Mouse (Mus musculus): ENCODE measurements around the gene St5. TPM values are rescaled to one million over a fixed set of nuclear protein-coding genes. Genes with fewer than 3 reads are reported as not detected.

Gene St5
- polyA plus RNA-seq, 1 experiment from 2014 or later, result 40.3 TPM

DNA sequence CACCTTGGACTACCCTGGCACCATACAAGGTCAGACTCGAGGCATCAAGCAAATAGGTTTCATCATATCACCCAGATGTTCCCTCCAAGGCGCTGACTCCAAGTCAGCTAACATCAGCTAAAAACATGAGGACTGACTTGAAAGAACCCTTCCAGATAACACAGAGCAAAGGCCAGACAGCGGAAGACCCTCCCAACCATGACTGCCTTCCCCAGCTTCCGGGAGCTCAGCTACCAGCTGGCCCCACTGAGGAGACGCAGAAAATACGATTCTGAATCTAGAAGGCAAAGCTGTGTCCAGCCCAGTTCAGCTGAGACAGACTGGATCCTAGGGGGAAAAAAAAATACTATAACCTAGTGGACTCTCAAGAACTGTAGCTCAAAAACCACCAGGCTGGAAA, 114.4 kb downstream of the St5 start:
- Histone ChIP-seq H3K4me1 (replicated peaks; ENCODE audit: insufficient read depth, low read length) (no peaks in the 10 kb centered on the region), H3K27me3 (ENCODE audit: insufficient read depth, low read length) (no peaks in the 10 kb centered on the region), H3K4me3 (replicated peaks; ENCODE audit: low read depth, low read length) (no peak overlapping the region), H3K9ac (ENCODE audit: low read depth, low read length) (no peak overlapping the region), H3K9me3 (replicated peaks; ENCODE audit: low read length) (no peaks in the 10 kb centered on the region), H3K36me3 (ENCODE audit: insufficient read depth, low read length) (no peaks in the 10 kb centered on the region), H3K27ac (no peak overlapping the region), H3K4me2 (ENCODE audit: low read length) (0 out of 2 replicates have a peak overlapping the region, but pooled peaks have one; percentile 5)
- DNase-seq (ENCODE audit: low spot score) (peak; percentile 57), ATAC-seq (replicated peaks; ENCODE audit: low FRiP score, low read depth) (0 out of 2 replicates have a peak, but pooled peaks have one; percentile 25)
- WGBS, result 33% methylated on average over 6 of the region's 6 CpGs
- TF ChIP-seq CTCF (IDR thresholded peaks at IDR 0.05; ENCODE audit: low read depth), result no peak

DNA sequence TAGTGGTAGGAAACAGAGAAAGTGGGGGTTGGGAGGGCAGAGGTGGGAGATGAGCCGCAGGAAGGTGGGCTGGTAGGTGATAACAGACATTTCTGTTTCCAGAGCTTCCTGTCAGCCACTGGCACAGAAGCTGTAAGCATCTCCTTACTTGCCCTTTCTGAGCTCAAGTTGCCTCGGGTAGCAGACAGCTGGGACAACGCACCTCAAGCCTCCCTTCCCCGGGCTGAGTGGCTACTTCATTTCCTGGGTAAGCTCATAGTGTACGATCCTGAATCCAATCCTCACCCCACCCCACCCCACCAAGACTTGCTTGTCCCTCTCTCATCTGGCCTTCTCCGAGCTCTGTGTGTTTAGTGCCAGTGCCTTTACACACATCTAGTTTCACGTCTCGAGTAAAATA, 115.3 kb downstream of the St5 start:
- TF ChIP-seq CTCF (IDR thresholded peaks at IDR 0.05; ENCODE audit: low read depth), result no peak
- H3K9ac ChIP-seq (ENCODE audit: low read depth, low read length), result no peak overlapping the region
- no peak for ATAC-seq (replicated peaks; ENCODE audit: low FRiP score, low read depth)
- H3K36me3 ChIP-seq (ENCODE audit: insufficient read depth, low read length), result no peaks in the 10 kb centered on the region
- no peak overlapping the region for H3K4me2 ChIP-seq (ENCODE audit: low read length)
- H3K4me1 ChIP-seq (replicated peaks; ENCODE audit: insufficient read depth, low read length), result no peaks in the 10 kb centered on the region
- no peak overlapping the region for H3K27ac ChIP-seq
- no peak overlapping the region for H3K4me3 ChIP-seq (replicated peaks; ENCODE audit: low read depth, low read length)
- no peak for DNase-seq (ENCODE audit: low spot score)
- no peaks in the 10 kb centered on the region for H3K27me3 ChIP-seq (ENCODE audit: insufficient read depth, low read length)
- 59% methylated on average over 8 of the region's 8 CpGs for WGBS
- no peaks in the 10 kb centered on the region for H3K9me3 ChIP-seq (replicated peaks; ENCODE audit: low read length)

DNA sequence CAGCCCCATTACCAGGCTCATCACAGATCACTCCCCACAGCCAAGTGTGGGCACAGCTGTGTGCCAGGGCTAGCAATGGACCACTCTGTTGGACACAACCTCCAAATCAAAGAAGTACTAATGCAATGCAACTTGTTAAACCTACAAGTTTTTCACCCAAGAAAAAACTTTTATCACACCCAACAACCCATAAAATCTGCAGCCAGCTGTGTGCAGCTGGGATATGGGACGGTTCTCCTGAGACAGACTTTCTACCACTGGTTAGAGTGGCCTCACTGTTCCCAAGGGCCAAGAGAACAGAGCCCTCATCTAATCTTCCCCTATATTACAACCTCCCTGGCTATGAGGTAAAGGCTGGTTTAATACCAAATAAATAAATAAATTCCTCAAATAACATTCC, 118.9 kb downstream of the St5 start:
- no peak overlapping the region for H3K4me2 ChIP-seq (ENCODE audit: low read length)
- no peaks in the 10 kb centered on the region for H3K27me3 ChIP-seq (ENCODE audit: insufficient read depth, low read length)
- H3K4me3 ChIP-seq (replicated peaks; ENCODE audit: low read depth, low read length), result no peak overlapping the region
- H3K9ac ChIP-seq (ENCODE audit: low read depth, low read length), result no peak overlapping the region
- ATAC-seq (replicated peaks; ENCODE audit: low FRiP score, low read depth) (no peak), DNase-seq (ENCODE audit: low spot score) (no peak)
- H3K27ac ChIP-seq, result no peak overlapping the region
- WGBS, result 52% methylated on average over 1 of the region's 1 CpGs
- no peaks in the 10 kb centered on the region for H3K4me1 ChIP-seq (replicated peaks; ENCODE audit: insufficient read depth, low read length)
- no peak for TF ChIP-seq CTCF (IDR thresholded peaks at IDR 0.05; ENCODE audit: low read depth)
- H3K36me3 ChIP-seq (ENCODE audit: insufficient read depth, low read length), result no peaks in the 10 kb centered on the region
- H3K9me3 ChIP-seq (replicated peaks; ENCODE audit: low read length), result no peaks in the 10 kb centered on the region

DNA sequence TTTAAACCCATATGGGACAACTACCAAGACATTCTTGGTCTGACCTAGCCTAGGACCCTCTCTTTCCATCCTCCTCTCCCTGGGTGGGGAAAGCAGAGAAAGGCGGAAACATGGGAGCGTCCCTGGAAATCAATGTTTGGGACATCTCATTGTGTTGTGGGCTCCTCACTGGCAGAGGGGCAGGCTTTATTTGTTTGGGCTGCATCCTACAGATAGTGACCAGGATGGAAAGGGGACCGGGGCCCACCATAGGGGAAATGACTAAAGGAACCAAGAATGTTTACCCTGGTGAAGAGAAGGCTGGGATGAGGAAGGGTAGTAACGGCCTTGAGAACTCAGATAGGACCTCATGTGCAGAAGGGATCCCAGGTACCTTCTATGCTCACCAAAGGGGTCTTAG, 122.9 kb downstream of the St5 start:
- Histone ChIP-seq H3K36me3 (ENCODE audit: insufficient read depth, low read length) (no peaks in the 10 kb centered on the region), H3K4me2 (ENCODE audit: low read length) (no peak overlapping the region), H3K4me1 (replicated peaks; ENCODE audit: insufficient read depth, low read length) (peaks cover 6% of the 10 kb centered on the region), H3K9me3 (replicated peaks; ENCODE audit: low read length) (no peaks in the 10 kb centered on the region), H3K9ac (ENCODE audit: low read depth, low read length) (no peak overlapping the region), H3K4me3 (replicated peaks; ENCODE audit: low read depth, low read length) (no peak overlapping the region), H3K27ac (no peak overlapping the region), H3K27me3 (ENCODE audit: insufficient read depth, low read length) (no peaks in the 10 kb centered on the region)
- no peak for TF ChIP-seq CTCF (IDR thresholded peaks at IDR 0.05; ENCODE audit: low read depth)
- DNase-seq (ENCODE audit: low spot score) (no peak), ATAC-seq (replicated peaks; ENCODE audit: low FRiP score, low read depth) (no peak)
- WGBS, result 73% methylated on average over 4 of the region's 4 CpGs

DNA sequence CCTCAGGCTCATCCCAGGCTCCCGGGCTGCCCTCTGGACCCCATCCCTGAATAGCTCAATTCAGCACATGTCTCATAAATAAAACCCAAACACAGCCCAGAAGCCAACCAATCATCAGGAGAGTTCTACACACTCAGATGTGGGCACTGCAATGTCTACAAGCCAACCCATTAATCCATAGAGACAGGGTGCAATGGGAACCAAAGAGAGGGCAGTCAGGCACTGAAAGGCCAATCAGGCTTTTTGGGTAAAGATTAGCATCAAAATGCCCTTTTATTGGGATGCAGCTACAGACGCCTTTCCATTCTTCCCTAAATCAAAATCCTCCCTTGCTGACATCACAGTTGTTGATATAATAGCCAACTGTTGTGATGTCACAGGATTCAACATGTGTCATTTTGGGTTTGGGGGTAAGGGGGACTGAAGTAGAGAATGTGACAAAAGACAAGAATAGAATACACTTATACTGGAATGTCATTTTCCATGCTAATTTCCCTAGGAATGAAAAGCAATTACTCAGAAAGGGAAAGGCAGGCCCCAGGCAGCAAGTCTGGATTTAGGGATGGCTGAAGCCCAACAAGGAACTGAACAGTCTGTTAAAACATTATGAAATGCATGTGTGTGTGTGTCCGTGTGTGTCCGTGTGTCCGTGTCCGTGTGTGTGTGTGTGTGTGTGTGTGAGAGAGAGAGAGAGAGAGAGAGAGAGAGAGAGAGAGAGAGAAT, 123.7 kb downstream of the St5 start:
- peaks cover 6% of the 10 kb centered on the region for H3K4me1 ChIP-seq (replicated peaks; ENCODE audit: insufficient read depth, low read length)
- no peak overlapping the region for H3K4me3 ChIP-seq (replicated peaks; ENCODE audit: low read depth, low read length)
- H3K9me3 ChIP-seq (replicated peaks; ENCODE audit: low read length), result no peaks in the 10 kb centered on the region
- 76% methylated on average over 6 of the region's 6 CpGs for WGBS
- no peak for ATAC-seq (replicated peaks; ENCODE audit: low FRiP score, low read depth)
- peak; percentile 42 for DNase-seq (ENCODE audit: low spot score)
- H3K36me3 ChIP-seq (ENCODE audit: insufficient read depth, low read length), result no peaks in the 10 kb centered on the region
- H3K27ac ChIP-seq, result no peak overlapping the region
- H3K27me3 ChIP-seq (ENCODE audit: insufficient read depth, low read length), result no peaks in the 10 kb centered on the region
- no peak for TF ChIP-seq CTCF (IDR thresholded peaks at IDR 0.05; ENCODE audit: low read depth)
- no peak overlapping the region for H3K9ac ChIP-seq (ENCODE audit: low read depth, low read length)
- H3K4me2 ChIP-seq (ENCODE audit: low read length), result no peak overlapping the region

DNA sequence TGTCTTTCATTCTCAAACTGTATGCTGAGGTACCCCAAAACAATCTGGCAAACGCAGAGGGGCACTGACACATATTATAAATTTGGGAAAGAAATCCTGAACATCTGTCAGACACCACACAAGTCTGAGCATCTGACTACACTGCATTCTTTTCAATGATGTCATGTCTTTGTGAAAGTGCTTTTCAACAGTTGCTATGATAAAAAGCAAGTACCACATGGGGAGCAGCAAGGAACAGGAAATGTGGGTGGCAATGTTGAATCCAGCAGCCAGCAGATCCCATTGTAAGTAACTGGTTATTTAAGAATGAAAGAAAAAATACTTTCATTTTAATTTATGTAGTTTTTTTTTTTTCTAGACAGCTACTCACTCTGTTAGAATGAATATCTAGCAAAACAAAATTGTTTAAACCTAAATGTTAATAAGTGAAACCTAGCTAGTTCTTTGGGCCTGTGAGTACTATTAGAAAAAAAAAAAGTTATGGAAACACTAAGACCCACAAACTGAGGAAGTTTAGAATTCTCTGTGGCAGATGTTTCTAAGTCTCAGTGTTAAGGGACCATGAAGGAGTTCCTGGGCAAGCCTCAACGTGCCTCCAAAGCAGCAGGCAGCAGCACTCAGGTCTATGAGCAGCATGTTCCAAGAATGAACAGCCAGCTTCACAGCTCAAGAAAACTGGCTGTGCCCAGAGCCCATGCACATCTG, 124.4 kb downstream of the St5 start:
- WGBS, result 52% methylated on average over 2 of the region's 2 CpGs
- no peaks in the 10 kb centered on the region for H3K9me3 ChIP-seq (replicated peaks; ENCODE audit: low read length)
- no peak for TF ChIP-seq CTCF (IDR thresholded peaks at IDR 0.05; ENCODE audit: low read depth)
- no peak overlapping the region for H3K9ac ChIP-seq (ENCODE audit: low read depth, low read length)
- no peak for DNase-seq (ENCODE audit: low spot score)
- H3K4me1 ChIP-seq (replicated peaks; ENCODE audit: insufficient read depth, low read length), result peaks cover 6% of the 10 kb centered on the region
- no peak overlapping the region for H3K4me2 ChIP-seq (ENCODE audit: low read length)
- H3K27ac ChIP-seq, result no peak overlapping the region
- no peak for ATAC-seq (replicated peaks; ENCODE audit: low FRiP score, low read depth)
- no peak overlapping the region for H3K4me3 ChIP-seq (replicated peaks; ENCODE audit: low read depth, low read length)
- no peaks in the 10 kb centered on the region for H3K36me3 ChIP-seq (ENCODE audit: insufficient read depth, low read length)
- H3K27me3 ChIP-seq (ENCODE audit: insufficient read depth, low read length), result no peaks in the 10 kb centered on the region

Data from kidney, postnatal 0 days (tissue).